Mouse (Mus musculus): ENCODE measurements around the gene Arhgef10l.

Arhgef10l gene

DNA sequence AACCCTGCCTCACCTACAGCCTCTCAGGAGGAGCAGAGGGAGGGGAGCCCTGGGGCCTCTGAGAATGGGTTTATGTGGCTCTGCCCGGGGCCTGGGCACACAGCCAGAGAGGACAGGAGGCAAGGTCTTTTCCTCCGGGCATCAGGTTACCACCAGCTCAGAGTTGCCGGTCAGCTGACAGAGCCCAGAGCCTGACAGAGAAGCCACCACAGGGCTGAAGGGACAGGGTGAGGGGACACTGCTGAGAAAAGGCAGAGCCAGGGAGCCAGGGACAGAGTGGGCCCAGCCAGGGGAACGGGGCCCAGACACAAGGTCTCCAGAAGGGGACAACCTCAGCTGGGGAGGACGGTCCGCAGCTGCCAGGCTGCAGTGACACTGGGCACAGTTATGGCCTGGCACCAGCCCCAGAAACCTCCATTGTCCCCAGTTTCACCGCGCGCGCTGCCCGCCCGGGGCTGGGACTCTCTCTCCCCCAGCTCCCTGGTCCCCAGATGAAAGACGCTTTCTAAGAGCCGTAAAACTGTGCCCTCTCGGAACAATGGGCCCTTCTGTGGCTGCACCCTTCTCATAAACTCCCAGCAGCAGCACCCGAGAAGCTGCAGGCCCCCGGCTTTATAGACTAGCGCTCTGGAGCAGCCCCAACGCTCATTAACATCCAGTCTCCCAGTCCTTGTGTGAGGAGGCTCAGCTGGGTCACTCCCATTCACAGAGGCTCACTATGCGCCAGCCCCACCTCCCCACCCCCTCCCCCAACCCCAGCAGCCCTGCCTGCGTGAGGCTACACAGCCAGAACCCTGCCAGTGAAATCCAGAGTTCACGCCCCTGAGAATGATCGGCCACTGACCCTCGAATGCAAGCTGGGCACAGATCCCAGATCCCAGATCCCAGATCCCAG is 7.9 kb downstream of the Arhgef10l start:
- peak; percentile 69 for DNase-seq (ENCODE audit: low spot score)

GRCm38 (mm10) chr4:140656529-140656928 is 9.3 kb downstream of the Arhgef10l start:
- DNase-seq (ENCODE audit: low spot score): no peak

DNA sequence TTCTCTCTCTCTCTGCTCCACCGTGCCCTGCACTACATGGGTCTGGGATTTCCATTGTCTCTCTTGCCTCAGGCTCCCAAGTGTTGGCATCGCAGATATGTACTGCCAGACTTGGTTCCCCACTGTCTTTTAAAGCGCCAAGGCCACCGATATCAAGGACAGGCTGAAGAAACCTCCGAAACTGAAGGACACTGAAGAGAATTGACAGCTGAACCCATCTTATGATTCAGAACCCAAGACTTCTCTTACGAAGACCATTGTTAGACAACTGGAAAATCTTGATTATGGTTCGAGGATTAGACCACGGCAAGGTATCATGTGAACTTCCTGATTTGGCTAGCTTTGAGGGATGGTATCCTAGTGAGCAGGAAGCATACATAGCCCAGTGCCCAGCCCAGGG is 11.0 kb downstream of the Arhgef10l start:
- DNase-seq (ENCODE audit: low spot score): no peak

DNA sequence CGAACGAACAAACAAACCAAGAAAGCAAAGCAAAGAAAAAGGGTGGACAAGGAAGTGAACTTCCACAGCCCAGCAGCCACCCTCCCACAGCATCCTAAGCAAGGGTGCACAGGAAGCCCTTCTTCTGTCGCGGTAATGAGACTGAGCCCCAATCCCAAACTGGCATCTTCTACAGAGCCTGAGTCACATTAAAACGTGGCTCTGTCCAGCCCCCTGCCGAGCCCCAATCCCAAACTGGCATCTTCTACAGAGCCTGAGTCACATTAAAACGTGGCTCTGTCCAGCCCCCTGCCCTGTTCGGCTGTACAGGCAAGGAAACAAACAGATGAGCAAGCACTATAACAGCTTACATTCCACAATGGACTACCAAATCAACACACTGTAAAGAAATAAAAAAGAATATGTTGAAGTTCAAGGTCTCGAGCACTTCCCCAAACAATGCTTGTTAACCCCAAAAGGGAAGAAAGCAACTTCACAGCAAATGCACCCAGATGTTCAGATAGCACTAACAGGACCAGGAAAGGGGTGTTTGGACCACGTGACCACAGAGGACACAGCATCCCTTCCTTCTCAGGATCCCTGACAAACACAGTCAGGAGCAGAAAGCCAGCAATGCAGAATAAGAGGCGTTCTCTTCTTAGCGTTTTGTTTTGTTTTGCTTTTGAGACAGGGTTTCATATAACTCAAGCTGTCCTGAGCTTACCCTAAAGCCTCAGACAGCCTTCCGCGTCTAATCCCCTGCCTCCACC is 11.8 kb downstream of the Arhgef10l start:
- DNase-seq (ENCODE audit: low spot score): no peak

DNA sequence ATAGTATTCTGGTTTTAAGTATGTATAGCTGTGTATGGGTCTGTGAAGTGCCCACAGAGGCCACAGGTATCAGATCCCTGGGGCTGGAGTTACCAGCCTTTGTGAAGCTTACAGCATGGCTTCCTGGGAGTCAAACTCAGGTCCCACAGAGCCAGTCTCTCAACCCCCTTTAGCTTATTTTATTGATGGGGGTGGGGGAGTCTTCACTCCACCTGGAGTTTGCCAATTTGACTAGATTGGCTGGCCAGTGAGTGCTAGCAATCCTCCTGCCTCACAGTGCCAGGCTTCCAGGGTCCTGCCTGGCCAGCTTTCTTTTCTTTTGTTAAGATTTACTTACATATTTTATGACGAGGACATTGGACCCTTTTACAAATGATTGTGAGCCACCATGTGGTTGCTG is 16.1 kb downstream of the Arhgef10l start:
- no peak for DNase-seq (ENCODE audit: low spot score)

DNA sequence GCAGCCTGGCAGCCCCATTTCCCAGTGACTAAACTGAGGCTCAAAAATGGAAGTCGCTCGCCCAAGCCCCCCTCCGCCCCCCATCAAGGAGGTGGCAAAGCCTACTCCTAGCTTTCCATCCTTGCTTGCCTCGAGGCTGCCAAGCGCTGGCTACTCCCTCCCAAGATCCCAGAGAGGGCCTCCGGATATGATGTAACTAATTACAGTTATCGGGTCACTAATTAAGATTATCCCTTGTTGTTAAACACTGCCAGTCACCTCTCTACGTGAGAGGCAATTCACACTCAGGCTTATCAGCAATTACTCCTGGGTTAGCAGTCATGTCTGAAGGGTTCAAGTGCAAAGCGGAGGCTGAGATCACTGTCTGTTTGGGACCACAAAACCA is 16.6 kb downstream of the Arhgef10l start:
- no peak for DNase-seq (ENCODE audit: low spot score)

DNA sequence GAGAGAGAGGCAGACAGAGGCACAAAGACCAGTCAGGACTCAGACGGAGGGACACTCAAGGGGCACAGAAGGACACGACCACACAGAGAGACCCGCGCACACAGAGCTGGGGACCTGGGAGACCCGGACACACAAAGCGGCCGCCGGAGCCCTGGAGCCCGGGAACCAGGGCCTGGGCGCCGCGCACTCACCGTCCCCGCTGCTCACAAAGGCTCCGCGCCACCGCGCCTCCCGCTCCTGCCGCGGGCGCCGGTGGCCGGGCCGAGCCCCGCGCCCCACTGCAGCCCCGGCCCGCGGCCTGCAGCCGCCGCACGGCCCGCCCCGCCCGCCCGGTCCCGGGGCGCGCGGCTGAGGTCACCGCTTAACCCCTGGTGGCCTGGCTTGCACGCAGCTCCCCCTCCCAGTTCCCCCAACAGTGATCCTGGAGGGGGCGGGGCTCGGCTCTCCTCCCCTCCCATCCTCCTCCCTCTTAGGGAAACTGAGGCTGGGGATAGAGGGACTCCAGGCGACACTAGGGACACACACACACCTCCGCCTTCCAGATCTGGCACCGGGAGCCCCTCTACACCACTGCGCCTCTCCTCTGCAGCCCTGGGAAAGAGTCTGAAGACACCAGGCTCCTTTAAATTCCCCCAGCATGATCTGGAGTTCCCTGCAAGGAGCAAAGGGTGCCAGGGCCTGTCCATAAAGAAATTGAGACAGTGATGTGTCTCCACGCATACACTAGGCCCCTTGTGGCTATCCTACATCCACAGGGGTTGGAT is 17.2 kb downstream of the Arhgef10l start:
- peak; percentile 69 for DNase-seq (ENCODE audit: low spot score)

GRCm38 (mm10) chr4:140647711-140648421 is 17.9 kb downstream of the Arhgef10l start:
- peak; percentile 62 for DNase-seq (ENCODE audit: low spot score)

DNA sequence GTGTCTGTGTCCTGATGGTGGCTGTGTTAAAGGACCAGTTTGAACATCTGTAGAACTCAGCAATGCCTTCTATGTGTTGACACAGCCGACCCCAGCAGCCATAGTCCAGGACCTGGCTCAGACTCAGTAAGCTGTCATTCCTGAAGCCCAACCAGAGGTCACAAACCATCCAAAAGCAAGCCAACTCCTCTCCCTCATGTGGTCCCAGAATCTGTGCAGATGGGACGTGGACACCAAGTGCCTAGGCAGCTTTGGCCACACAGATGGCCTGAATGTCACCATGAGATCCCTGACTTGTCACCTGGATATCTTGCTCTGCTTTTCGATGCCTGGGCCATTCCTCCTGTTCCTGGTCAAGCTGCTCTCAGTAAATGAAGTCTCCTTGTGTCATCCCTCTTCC is 20.2 kb downstream of the Arhgef10l start:
- no peak for DNase-seq (ENCODE audit: low spot score)

DNA sequence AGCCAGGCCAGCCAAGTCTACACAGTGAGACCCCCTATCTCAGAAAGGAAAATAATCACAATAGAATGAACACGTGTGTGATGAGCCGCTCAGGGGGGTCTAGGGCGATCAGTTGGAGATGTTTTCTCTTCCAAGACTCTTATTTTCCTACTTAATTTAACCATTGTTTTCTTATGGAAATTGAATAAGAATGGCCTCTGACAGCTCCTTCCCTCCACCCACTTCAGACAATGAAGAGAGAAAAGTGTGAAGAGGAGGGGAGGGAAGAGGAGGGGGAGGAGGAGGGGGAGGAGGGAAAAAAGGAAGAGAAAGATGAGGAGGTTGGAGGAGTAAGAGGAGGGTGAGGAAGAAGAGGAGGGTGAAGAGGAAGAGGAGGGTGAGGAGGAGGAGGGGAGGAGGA is 21.1 kb downstream of the Arhgef10l start:
- DNase-seq (ENCODE audit: low spot score): no peak

- no peak for DNase-seq (ENCODE audit: low spot score)
Measured at GRCm38 (mm10) chr4:140644276-140644675, 21.5 kb downstream of the Arhgef10l start.

GRCm38 (mm10) chr4:140642378-140642777 is 23.4 kb downstream of the Arhgef10l start:
- DNase-seq (ENCODE audit: low spot score): no peak

DNA sequence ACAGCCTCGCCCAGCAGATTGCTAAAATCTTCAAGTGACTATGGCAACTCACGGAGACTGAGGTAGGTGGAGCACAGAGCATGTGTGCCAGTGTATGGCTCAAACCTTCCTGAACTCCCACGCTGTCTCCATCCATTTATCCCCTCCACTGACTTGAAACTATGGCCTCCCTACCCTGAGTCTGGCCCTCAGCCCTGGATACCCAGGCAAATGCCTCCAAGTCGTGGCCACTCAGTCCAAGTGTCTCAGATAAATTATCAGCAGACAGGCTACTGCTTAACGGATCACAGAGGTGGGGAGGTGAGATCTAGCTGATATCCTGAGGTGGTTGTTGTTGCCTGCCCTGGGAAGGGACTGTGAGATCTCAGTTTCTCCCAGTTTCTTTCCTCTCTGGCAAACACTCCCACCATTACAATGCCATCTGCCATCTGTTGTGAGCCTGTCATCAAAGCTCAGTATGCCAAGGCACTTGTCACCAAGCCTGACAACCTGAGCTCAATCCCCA is 24.3 kb downstream of the Arhgef10l start:
- DNase-seq (ENCODE audit: low spot score): no peak

DNA sequence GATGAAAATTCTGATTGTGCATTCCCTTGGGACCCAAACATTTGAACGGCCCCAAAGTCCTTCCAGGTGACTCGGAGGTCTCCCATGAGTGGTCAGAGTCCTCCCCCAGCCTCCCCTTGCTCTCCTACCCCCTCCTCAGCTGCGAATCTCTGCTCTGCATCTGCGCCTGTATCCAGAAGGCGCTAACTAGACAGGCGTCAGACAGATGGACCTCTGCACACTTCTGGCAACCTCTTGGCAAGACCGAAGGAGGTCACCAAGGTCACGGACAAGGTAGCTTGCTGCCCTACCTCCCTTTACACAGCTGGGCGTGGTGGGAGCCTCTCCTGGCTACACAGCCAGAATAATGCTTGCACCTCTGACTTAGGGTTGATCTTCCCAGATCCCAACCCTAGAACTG is 25.1 kb downstream of the Arhgef10l start:
- DNase-seq (ENCODE audit: low spot score): no peak

- DNase-seq (ENCODE audit: low spot score): no peak
Measured at GRCm38 (mm10) chr4:140640242-140640523, 25.6 kb downstream of the Arhgef10l start.

- DNase-seq (ENCODE audit: low spot score): no peak
Measured at GRCm38 (mm10) chr4:140639431-140640241, 26.2 kb downstream of the Arhgef10l start.

GRCm38 (mm10) chr4:140638591-140638990 is 27.2 kb downstream of the Arhgef10l start:
- no peak for DNase-seq (ENCODE audit: low spot score)

DNA sequence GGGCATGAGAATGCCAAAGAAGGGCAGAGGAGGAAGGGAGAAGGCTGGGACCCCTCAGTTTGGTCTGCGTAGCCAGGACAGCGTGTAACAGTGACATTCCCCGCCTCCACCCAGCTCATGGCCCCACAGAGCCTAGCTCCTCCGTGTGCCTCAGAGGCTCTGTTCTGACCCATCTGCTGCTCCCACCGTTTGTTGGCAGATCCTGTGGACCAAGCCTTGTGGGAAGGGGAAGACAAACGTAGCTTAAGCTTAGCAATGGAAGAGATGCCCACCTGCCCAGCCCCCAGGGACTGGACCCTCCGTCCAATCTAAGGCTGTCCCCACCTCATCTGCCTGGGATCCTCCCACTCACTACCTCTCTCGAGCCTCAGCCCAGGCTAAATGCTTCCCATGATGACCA is 28.5 kb downstream of the Arhgef10l start:
- no peak for DNase-seq (ENCODE audit: low spot score)

- no peak for DNase-seq (ENCODE audit: low spot score)
Measured at GRCm38 (mm10) chr4:140636312-140636996, 29.4 kb downstream of the Arhgef10l start.

DNA sequence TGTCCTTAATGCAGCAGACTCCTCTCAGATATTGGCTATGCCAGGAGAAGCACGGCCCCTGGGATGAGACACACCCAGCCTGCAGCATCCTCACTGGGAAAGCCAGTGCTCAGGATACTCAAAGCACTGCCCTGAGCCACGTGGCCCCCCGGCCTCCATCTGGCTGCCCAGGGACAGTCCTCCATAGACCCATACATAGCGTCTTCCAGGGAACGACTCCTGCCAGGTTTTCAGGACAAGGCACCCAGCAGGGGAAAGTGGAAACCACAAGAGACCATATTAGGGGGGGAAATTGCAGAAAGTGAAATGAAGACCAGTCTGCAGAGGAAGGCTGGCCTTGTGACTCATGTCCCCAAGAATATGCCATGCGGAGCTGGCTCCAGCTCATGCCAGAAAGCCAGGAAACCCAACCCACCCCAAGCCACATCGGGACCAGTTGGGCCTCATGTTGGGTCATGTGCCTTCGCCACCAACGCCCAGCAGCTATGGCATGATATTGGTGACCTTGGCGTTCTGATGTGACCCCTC is 30.9 kb downstream of the Arhgef10l start:
- no peak for DNase-seq (ENCODE audit: low spot score)
